Mouse (Mus musculus) common myeloid progenitor, adult 5-6 weeks (primary cell): ENCODE measurements around the gene Prdm10. TPM values are rescaled to one million over a fixed set of nuclear protein-coding genes. Genes with fewer than 3 reads are reported as not detected.

ENCODE experiments used
- ATAC-seq: replicated peaks from 2 replicates; pipeline ENCODE4 v1.8.0; 2016; ENCODE audit warnings: low read depth, mild to moderate bottlenecking, moderate TSS enrichment, inconsistent platforms; ENCODE audit not compliant: poor library complexity, severe bottlenecking
- total RNA-seq: library from RNA; stranded (forward); fragments of 200-1000, 187-1606 nt; gene quantifications from 2 replicates; pipeline ENCODE4 v1.2.3, GENCODE M21; 2017

Prdm10 gene
- total RNA-seq, 1 experiment from 2014 or later = 11.4 TPM

GRCm38 (mm10) chr9:31301107-31301506, 20.8 kb downstream of the Prdm10 start:
- peak; percentile 69 for ATAC-seq

GRCm38 (mm10) chr9:31301526-31302311, 21.4 kb downstream of the Prdm10 start:
- ATAC-seq = no peak

GRCm38 (mm10) chr9:31304358-31304757, 24.0 kb downstream of the Prdm10 start:
- ATAC-seq = peak; percentile 66

DNA sequence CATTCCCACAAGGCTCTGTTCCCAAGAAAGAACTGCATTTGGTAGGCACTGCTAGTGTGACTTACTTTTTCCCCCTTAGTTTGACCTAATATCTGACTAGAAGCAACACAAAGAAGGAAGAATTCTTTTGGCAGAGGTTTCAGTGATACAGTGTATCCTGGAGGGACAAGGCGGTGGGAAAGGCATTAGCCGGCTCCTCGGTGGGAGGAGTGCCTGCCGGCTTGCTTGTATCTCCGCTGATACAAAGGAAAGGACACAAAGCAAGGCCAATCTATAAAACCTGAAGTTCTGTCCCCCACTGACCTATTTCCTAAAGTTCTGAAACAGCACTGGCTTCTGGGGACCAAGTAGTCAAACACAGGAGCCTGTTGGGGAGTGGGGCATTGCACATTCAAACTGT, 24.8 kb downstream of the Prdm10 start:
- ATAC-seq = no peak

GRCm38 (mm10) chr9:31305807-31306206, 25.5 kb downstream of the Prdm10 start:
- no peak for ATAC-seq

DNA sequence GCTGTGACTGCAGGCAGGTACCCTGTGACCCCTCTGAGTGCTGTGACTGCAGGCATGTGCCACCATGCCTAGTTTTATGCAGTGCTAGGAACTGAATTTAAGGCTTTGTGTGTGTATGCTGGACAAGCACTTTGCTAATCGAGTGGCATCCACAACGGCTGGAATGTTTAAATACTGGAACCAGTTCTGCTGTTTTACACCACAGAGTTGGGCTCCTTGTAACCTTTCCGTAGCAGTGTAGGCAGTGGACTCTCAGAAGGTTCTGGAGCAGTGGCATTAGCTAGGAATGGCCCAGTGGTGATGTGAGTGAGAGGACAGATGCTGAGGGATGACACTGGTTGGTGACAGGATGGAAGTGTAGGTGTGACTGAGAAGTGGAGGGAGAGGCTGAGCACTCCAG, 26.9 kb downstream of the Prdm10 start:
- ATAC-seq = no peak

DNA sequence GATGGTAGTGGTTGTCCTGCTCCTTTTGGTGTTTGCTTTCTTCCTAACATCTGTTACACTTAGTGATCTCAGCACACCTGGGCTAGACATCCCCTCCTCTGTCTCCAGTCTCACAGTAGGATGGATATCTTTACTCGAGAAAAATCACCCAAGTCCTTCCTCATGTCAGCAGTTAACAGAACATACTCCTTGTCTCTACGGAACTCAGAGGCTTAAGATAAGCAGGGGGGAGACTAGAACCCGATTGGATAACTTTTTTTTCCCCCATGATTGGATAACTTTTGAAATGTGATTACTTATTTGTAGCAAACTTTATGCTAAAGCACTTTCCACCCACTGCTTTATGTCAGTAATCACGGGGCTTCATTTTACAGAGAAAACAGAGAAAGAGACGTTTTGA, 28.7 kb downstream of the Prdm10 start:
- ATAC-seq = no peak

DNA sequence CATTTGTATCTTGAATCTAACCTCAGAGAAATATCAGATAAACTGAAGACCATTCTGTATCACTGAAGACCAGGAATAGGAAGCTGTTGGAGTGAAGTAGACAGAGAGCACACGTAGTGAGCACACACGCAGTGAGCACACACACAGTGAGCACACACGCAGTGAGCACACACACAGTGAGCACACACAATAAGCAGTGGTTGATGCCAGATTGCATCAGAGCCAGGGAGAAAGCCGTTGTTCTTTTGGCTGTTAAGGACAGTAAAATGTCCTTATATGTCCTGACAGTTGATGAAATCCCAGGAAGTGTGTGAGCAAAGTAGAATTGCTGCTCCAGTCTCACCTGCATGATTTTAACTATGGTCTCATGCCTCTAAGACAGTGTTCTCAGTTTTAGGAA, 30.3 kb downstream of the Prdm10 start:
- no peak for ATAC-seq

- ATAC-seq = no peak
These were observed 33.5 kb downstream of the Prdm10 start for GRCm38 (mm10) chr9:31313876-31314275.

GRCm38 (mm10) chr9:31315983-31316382, 35.6 kb downstream of the Prdm10 start:
- ATAC-seq = no peak

- no peak for ATAC-seq
These were observed 38.6 kb downstream of the Prdm10 start for GRCm38 (mm10) chr9:31318956-31319355.

- no peak for ATAC-seq
These were observed 40.4 kb downstream of the Prdm10 start for GRCm38 (mm10) chr9:31320734-31321133.

GRCm38 (mm10) chr9:31321526-31321925, 41.2 kb downstream of the Prdm10 start:
- ATAC-seq = no peak

DNA sequence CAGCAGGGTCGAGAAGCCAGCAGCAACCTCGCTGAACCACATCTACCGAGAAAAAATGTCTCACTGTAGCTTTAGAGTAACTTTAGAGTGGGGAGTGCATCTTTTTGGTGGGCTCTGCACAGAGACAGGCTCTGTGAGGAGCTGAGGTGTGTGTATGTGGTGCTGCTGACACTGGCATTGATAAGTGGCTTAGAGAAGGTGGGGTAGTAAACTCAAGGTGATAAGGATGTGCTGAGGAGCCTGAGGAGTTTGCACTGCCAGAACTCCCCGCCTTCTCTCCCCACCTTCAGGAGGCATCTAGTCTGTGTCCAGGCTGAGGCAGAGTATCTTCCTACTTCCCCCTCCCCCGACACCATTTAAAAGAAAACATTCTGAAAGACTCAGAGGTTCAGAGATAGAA, 41.8 kb downstream of the Prdm10 start:
- no peak for ATAC-seq

DNA sequence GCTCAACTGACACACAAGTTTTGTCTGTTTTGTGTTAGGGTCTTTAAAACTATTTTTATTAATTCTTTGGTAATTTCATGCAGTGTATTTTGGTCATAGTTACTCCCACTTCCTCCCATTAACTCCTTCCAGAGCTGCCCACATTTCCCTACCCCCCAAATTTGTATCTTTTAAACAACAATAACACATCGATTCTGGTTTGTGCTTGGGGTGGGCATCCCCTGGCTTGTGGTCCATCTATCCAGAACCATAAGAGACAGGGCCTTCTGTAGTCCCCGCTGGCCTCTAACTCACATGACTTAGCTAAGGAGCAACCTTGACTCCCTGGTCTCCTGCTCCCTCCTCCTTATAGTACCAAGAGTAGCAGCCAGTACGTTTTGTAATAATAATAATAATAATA, 50.5 kb downstream of the Prdm10 start:
- no peak for ATAC-seq

DNA sequence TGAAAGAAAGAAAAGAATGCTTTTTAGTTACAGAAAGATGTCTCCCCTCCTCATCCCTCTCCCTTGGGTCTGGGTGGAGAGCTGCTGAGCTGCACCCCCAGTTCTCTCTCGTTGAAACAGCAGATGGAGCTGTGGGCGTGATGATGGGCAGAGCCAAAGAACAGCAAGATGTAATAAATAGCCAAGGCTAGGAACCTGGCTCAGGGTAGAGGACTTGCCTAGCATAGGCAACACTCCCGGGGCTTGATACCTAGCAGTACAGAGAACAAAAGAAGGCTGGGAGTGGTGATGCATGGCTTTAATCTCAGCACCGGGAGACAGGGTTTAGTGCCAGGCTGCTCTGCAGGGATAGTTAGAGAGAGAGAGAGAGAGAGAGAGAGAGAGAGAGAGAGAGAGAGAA, 50.9 kb downstream of the Prdm10 start:
- ATAC-seq = no peak

- ATAC-seq = peak; percentile 77
These were observed 51.6 kb downstream of the Prdm10 start for GRCm38 (mm10) chr9:31331906-31332305.

GRCm38 (mm10) chr9:31332826-31333225, 52.5 kb downstream of the Prdm10 start:
- ATAC-seq = no peak

DNA sequence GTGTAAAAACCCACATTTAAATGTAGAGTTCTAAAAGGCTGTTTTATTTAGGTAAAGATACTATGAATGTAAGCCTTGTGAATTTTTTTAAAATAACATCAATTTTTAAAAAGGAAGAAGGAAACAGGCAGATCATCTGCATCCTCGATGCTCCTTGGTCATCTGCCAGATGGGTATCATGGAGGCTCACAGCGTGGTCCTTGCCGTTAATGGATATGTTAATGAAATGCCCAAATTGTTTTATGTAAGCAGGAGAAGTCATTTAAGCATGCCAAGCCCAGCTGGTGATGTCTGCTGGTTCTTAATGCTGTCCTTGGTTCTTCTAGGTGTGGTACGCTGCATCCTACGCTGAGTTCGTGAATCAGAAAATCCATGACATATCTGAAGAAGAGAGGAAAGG, 54.7 kb downstream of the Prdm10 start:
- ATAC-seq = no peak

GRCm38 (mm10) chr9:31344289-31344831, 64.0 kb downstream of the Prdm10 start:
- ATAC-seq = no peak

- ATAC-seq = no peak
These were observed 66.3 kb downstream of the Prdm10 start for GRCm38 (mm10) chr9:31346575-31347080.

- ATAC-seq = no peak
These were observed 68.1 kb downstream of the Prdm10 start for GRCm38 (mm10) chr9:31348458-31348857.
